In the genomic region with DNA sequence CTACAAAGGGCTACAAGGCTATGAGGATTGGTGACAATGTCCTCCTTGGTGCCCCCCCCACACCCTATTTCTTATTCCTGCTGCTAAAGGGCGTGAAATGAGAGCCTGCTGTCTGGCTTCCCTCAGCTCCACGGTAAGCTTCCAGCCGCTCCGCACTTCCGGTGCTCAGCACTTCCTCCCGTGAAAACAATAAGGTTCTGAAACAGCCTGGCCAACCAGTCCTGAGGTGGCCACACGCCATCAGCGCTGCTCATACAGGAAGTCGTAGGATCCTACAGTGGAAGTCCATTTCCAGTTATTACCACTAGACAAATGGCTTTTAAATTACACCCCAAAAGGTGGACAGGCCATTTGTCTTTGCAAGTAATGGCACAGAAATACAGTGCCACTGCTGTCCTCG, we compare ENCODE assay signal across 9 mouse cellular contexts.
DNase-seq lines count a peak whose midpoint lies in the region; ATAC-seq lines count a peak whose summit lies in the region.
"Had no signal": no experiment of that assay in that cellular context is flagged by ENCODE, and none has a peak within 500 bp of the region (broad histone marks: within the 10 kb centered on the region; RNA-seq: fewer than 3 reads in every experiment).

No protein-coding gene starts in this region.

- no peak overlapping the region for H3K9ac ChIP-seq in heart, embryonic 11.5 days (ENCODE audit: low read depth, low read length)
- no peak overlapping the region for H3K9ac ChIP-seq in kidney, embryonic 15.5 days
- no peak overlapping the region for H3K9ac ChIP-seq in embryonic facial prominence, embryonic 12.5 days
- no peak overlapping the region for H3K9ac ChIP-seq in limb, embryonic 11.5 days (ENCODE audit: low read length)
- H3K9ac ChIP-seq: midbrain, embryonic 12.5 days had no signal

- H3K27ac ChIP-seq in heart, embryonic 11.5 days (ENCODE audit: low read depth, low read length): no peak overlapping the region
- H3K27ac ChIP-seq in kidney, embryonic 15.5 days: no peak overlapping the region
- H3K27ac ChIP-seq in embryonic facial prominence, embryonic 12.5 days: 0 out of 2 replicates have a peak overlapping the region, but pooled peaks have one; percentile 37
- H3K27ac ChIP-seq in limb, embryonic 11.5 days (replicated peaks; ENCODE audit: low read depth, low read length): no peak overlapping the region
- H3K27ac ChIP-seq: midbrain, embryonic 12.5 days had no signal

- H3K9me3 ChIP-seq in heart, embryonic 11.5 days (replicated peaks; ENCODE audit: control insufficient read depth, low read length): no peaks in the 10 kb centered on the region
- no peaks in the 10 kb centered on the region for H3K9me3 ChIP-seq in kidney, embryonic 15.5 days (replicated peaks)
- no peaks in the 10 kb centered on the region for H3K9me3 ChIP-seq in embryonic facial prominence, embryonic 12.5 days
- no peaks in the 10 kb centered on the region for H3K9me3 ChIP-seq in limb, embryonic 11.5 days (ENCODE audit: control insufficient read depth, low read length)
- H3K9me3 ChIP-seq: midbrain, embryonic 12.5 days had no signal

- peak; percentile 46; the same call in 1 of the 2 replicates for ATAC-seq in heart, embryonic 11.5 days (replicated peaks; ENCODE audit: insufficient number of reproducible peaks, low FRiP score, low TSS enrichment)
- ATAC-seq in kidney, embryonic 15.5 days (replicated peaks; ENCODE audit: low FRiP score): no peak
- no peak for ATAC-seq in embryonic facial prominence, embryonic 12.5 days (ENCODE audit: insufficient number of reproducible peaks, insufficient read depth, low FRiP score, low TSS enrichment)
- no peak for ATAC-seq in limb, embryonic 11.5 days (ENCODE audit: insufficient number of reproducible peaks, low FRiP score, low TSS enrichment, low read depth)

- H3K4me2 ChIP-seq in heart, embryonic 11.5 days: no peak overlapping the region
- H3K4me2 ChIP-seq in kidney, embryonic 15.5 days: no peak overlapping the region
- H3K4me2 ChIP-seq in embryonic facial prominence, embryonic 12.5 days (replicated peaks): no peak overlapping the region
- no peak overlapping the region for H3K4me2 ChIP-seq in limb, embryonic 11.5 days (ENCODE audit: low read depth, severe bottlenecking)
- H3K4me2 ChIP-seq: midbrain, embryonic 12.5 days had no signal

- DNase-seq in heart, postnatal 36 days: no peak
- DNase-seq in kidney, postnatal 4 days: peak; percentile 57 to 72
- peak; percentile 53 for DNase-seq in limb, embryonic 11.5 days (ENCODE audit: low spot score)
- no peak for DNase-seq in thymus, postnatal 4 days
- DNase-seq in ovary, postnatal 10 days (ENCODE audit: low spot score): no peak

- 45% methylated on average over 10 of the region's 10 CpGs for WGBS in heart, embryonic 11.5 days (ENCODE audit: insufficient replicate concordance)
- 19% methylated on average over 10 of the region's 10 CpGs for WGBS in kidney, embryonic 15.5 days
- 31% methylated on average over 10 of the region's 10 CpGs for WGBS in embryonic facial prominence, embryonic 12.5 days
- 20% methylated on average over 10 of the region's 10 CpGs for WGBS in limb, embryonic 11.5 days

- 0 out of 2 replicates have a peak, but pooled peaks cover 7% of the 10 kb centered on the region for H3K4me1 ChIP-seq in heart, embryonic 11.5 days (ENCODE audit: control insufficient read depth, insufficient read depth, low read length)
- H3K4me1 ChIP-seq in kidney, embryonic 15.5 days: peaks cover 50% of the 10 kb centered on the region
- H3K4me1 ChIP-seq in embryonic facial prominence, embryonic 12.5 days: peaks cover 48% of the 10 kb centered on the region
- peaks cover 19% of the 10 kb centered on the region for H3K4me1 ChIP-seq in limb, embryonic 11.5 days (ENCODE audit: control insufficient read depth, insufficient read depth, low read length)

- peaks cover 44% of the 10 kb centered on the region for H3K27me3 ChIP-seq in heart, embryonic 11.5 days (ENCODE audit: control insufficient read depth, insufficient read depth, low read length)
- H3K27me3 ChIP-seq in kidney, embryonic 15.5 days: peaks cover 44% of the 10 kb centered on the region
- H3K27me3 ChIP-seq in embryonic facial prominence, embryonic 12.5 days: peaks cover 18% of the 10 kb centered on the region
- H3K27me3 ChIP-seq in limb, embryonic 11.5 days (ENCODE audit: control insufficient read depth, insufficient read depth, low read length): 0 out of 2 replicates have a peak, but pooled peaks cover 5% of the 10 kb centered on the region

- H3K36me3 ChIP-seq in heart, embryonic 11.5 days (ENCODE audit: control insufficient read depth, insufficient read depth, low read length): no peaks in the 10 kb centered on the region
- no peaks in the 10 kb centered on the region for H3K36me3 ChIP-seq in kidney, embryonic 15.5 days
- no peaks in the 10 kb centered on the region for H3K36me3 ChIP-seq in embryonic facial prominence, embryonic 12.5 days
- no peaks in the 10 kb centered on the region for H3K36me3 ChIP-seq in limb, embryonic 11.5 days (ENCODE audit: control insufficient read depth, insufficient read depth, low read length)
- H3K36me3 ChIP-seq: midbrain, embryonic 12.5 days had no signal

- intact Hi-C loops in heart, postnatal 36 days (cut with DNase I): loop anchor here (5.0 to 10.0 kb wide), 2 partner anchors 185 to 202 kb away; no protein-coding TSS in a partner anchor

- no peak overlapping the region for H3K4me3 ChIP-seq in heart, embryonic 11.5 days (ENCODE audit: low read depth, low read length)
- H3K4me3 ChIP-seq in kidney, embryonic 15.5 days (replicated peaks): no peak overlapping the region
- H3K4me3 ChIP-seq in embryonic facial prominence, embryonic 12.5 days: no peak overlapping the region
- H3K4me3 ChIP-seq in limb, embryonic 11.5 days (ENCODE audit: low read depth, low read length): no peak overlapping the region
- H3K4me3 ChIP-seq: midbrain, embryonic 12.5 days had no signal

Comparison
In these comparisons a context has a peak if more than half of its experiments do, and no peak if none do; other contexts are left out.
1. DNase-seq: peak in kidney, postnatal 4 days (2 of 2) and limb, embryonic 11.5 days (single experiment); none in heart, postnatal 36 days (0 of 2), thymus, postnatal 4 days (single experiment) and ovary, postnatal 10 days (single experiment).